Mouse (Mus musculus) brain, embryonic 18.5 days (tissue): ENCODE measurements at regions not wholly inside any gene's neighbourhood (a gene's known extent, or its start where the extent isn't known, plus 50 kb on each side); places are given as distances from the start of the nearest gene placed in this dataset.

Experiments used
- DNase-seq: peaks from one replicate; pipeline ENCODE4 v3.0.0-alpha.2; 2012; ENCODE audit warnings: low read depth, low spot score

DNA sequence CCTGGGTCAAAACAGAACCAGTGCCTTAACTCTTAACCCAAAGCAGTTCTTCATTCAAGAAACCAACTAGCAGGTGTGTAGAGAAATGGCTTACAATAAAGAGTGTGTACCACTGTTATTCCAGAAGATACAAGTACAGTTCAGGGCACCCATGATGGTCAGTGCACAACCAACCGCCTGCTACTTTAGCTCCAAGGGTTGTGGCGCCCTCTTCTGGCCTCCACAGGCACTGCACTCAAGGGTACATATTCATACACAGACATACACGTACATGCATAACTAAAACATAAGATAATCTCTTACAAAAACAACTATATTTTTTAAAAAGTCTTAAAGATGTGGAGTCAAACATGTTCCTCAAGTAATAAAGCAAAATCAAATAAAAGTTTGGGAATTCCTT lies 65.9 kb upstream of the Peli2 start:
- no peak for DNase-seq

DNA sequence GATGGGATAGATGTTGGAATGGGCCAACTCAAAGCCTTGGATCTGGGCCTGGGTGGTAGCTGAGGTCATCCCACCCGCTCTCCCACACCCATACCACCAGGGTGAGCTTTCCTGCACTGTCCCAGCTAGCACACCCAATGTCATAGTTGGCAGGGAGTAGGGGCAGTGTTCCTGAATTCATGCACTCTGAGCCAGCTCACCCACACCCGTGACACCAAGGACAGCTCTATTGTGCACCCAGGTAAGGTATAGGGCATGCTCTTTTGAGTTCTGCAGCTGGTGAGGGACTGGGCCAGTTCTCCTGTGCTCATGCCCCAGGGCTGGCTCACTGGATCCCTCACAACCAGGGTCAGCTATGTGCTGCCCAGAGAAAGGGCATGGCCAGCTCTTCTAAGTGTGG lies 64.8 kb upstream of the Peli2 start:
- DNase-seq, result no peak

GRCm38 (mm10) chr14:48058234-48058868 lies 62.3 kb upstream of the Peli2 start:
- DNase-seq, result no peak

DNA sequence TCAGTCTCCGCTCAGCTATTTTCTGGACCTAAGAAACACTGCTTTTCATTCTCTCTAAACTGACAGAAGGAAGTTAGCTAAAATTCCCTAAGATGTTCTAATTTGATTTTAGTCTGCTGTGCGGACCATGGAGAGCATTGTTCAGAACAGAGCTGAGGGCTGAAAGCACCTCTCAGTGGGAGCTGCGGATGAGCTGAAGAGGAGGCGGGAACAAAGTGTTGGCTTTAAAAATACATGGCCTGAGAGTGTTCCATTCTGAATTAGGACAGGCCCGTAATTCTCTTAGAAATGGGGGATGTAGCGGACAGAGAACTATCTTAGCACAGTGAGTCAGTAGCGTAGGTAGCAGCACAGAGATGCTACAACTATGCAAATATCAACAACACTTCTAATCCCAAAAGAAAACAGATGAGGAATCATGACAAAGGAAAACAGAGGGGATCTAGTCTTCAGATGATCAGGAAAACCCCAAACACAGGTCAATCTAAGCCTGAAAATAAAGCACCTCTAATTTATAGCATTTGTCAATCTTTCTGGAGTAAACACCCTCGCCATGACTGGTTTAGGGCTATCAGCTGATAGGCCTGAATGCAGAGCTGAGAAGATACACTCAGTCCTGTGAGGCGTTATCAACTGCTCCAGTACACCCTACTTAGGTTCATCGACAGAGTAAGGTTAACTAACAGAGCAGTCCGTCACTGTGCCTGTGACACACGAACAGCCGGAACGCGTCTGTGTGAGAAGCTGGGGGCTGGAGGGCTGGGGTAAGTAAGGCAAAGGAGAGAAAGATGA lies 60.8 kb upstream of the Peli2 start:
- no peak for DNase-seq

DNA sequence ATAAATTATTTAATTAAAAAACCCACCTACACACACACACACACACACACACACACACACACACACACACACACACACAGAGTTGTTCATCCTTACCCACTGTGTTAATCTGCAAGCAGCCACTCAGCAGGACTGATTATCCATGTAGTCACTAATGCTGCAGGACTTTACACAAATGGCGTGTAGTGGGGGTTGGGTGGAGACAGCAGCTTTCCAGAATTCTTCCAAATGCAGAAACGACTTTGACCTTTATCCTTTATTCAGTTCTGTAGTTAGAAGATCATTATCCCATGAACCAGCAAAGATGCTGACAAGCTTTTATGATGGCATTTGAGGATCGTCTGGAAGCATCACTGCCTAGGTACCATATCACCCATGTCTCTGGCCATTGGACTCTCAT lies 52.0 kb upstream of the Peli2 start:
- DNase-seq, result no peak
